Mouse (Mus musculus) CH12.LX (cell line): ENCODE data around the gene Fbln7.

Experiments used
- CTCF ChIP-seq, 2 experiments: IDR thresholded peaks in 1 of 2; conservative IDR thresholded peaks in 1 of 2; 2 replicates each; pipeline ENCODE4 v1.5.1; 2011 to 2012; ENCODE audit warnings: low read depth in 2 of 2, low read length in 2 of 2, improper control_type of control experiment in 1 of 2, inconsistent platforms in 1 of 2, mild to moderate bottlenecking in 1 of 2, moderate library complexity in 1 of 2
- E2F4 ChIP-seq: IDR thresholded peaks from 2 replicates; pipeline ENCODE4 v1.6.1; 2011; ENCODE audit warnings: low read depth, low read length, improper control_type of control experiment; ENCODE audit not compliant: insufficient replicate concordance
- POLR2A ChIP-seq: IDR thresholded peaks from 2 replicates; pipeline ENCODE4 v1.6.1; 2011; ENCODE audit warnings: low read depth, mild to moderate bottlenecking, improper control_type of control experiment, low read length
- POLR2AphosphoS2 ChIP-seq: IDR thresholded peaks from 2 replicates; pipeline ENCODE4 v1.6.1; 2011; ENCODE audit warnings: low read depth, low read length, improper control_type of control experiment
- TBP ChIP-seq: conservative IDR thresholded peaks from 2 replicates; pipeline ENCODE4 v1.6.1; 2011; ENCODE audit warnings: low read depth, low read length, improper control_type of control experiment
- ZC3H11A ChIP-seq: IDR thresholded peaks from 2 replicates; pipeline ENCODE4 v1.6.1; 2012; ENCODE audit warnings: low read depth, mild to moderate bottlenecking, inconsistent platforms, low read length, improper control_type of control experiment

DNA sequence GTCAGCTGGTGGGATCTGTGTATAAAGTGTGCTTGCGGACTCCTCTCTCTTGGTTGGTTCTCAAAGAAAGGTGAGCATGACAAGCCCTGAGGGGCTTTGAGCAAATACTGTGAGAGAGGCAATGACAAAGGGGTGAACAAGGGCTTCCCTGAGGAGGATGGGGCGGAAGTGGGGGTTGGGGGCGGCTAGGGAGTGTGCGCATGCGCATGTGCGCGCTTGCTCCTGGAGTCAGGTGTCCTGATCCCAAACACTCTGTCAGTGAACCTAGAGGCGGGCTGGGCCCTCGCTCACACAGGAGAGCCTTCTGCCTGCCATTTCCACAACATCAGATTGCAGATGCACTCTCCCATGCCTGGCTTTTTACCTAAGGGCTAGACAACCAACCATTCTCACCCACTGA, 9.5 kb downstream of the Fbln7 start:
- TF ChIP-seq E2F4 = no peak
- TF ChIP-seq TBP = no peak
- TF ChIP-seq POLR2A = no peak
- no peak for TF ChIP-seq ZC3H11A
- no peak for TF ChIP-seq POLR2AphosphoS2
- no peak for TF ChIP-seq CTCF (conservative IDR thresholded peaks at IDR 0.05 in 1 of 2, IDR thresholded peaks at IDR 0.05 in 1 of 2; ENCODE audit: low read depth in 2 of 2, low read length in 2 of 2)
